Mouse (Mus musculus) lung, embryonic 15.5 days (tissue): ENCODE measurements around the gene Zfp760. TPM values are rescaled to one million over a fixed set of nuclear protein-coding genes. Genes with fewer than 3 reads are reported as not detected.
A peak's percentile ranks its signal among the peaks of the same experiment; 100 is the strongest.
"Not testable (repeated sequence)": the region's sequence is repeated elsewhere in the genome, so short reads cannot be mapped to it uniquely, and the experiment has no call there.

Experiments used
- ATAC-seq: fragments of 200-750 bp; cut with Nextera tagmentation; 2 replicates; pipeline ENCODE4 v1.8.0; 2017; ENCODE audit warnings: moderate number of reproducible peaks, borderline replicate concordance; ENCODE audit not compliant: low FRiP score, low TSS enrichment; ENCODE audit errors: extremely low read depth
- H3K27ac ChIP-seq: fragments of 300-500 bp; sonication (generic); 2 replicates; pipeline ENCODE4 v1.5.1; 2015; ENCODE audit warnings: moderate library complexity, mild to moderate bottlenecking, inconsistent platforms
- H3K27me3 ChIP-seq: fragments of 300-500 bp; sonication (generic); 2 replicates; pipeline ENCODE4 v1.6.1; 2015; ENCODE audit warnings: inconsistent platforms
- H3K36me3 ChIP-seq: fragments of 300-500 bp; sonication (generic); 2 replicates; pipeline ENCODE4 v1.6.1; 2015; ENCODE audit warnings: inconsistent platforms
- H3K4me1 ChIP-seq: fragments of 300-500 bp; sonication (generic); 2 replicates; pipeline ENCODE4 v1.6.1; 2015; ENCODE audit warnings: inconsistent platforms
- H3K4me2 ChIP-seq: fragments of 300-500 bp; sonication (generic); 2 replicates; pipeline ENCODE4 v1.6.1; 2015; ENCODE audit warnings: inconsistent platforms, mild to moderate bottlenecking, moderate library complexity
- H3K4me3 ChIP-seq: fragments of 300-500 bp; sonication (generic); 2 replicates; pipeline ENCODE4 v1.5.1; 2015; ENCODE audit warnings: mild to moderate bottlenecking, inconsistent platforms
- H3K9ac ChIP-seq: fragments of 300-500 bp; sonication (generic); 2 replicates; pipeline ENCODE4 v1.6.1; 2015; ENCODE audit warnings: inconsistent platforms
- H3K9me3 ChIP-seq: fragments of 300-500 bp; sonication (generic); 2 replicates; pipeline ENCODE4 v1.6.1; 2016; ENCODE audit warnings: inconsistent platforms
- WGBS: fragments of 180-500 bp; shearing (Covaris S2); methylation state at CpG from one replicate; pipeline ENCODE4 v1.1.7; 2015; 5-methylcytosine and 5-hydroxymethylcytosine counted together
- polyA plus RNA-seq: library from polyadenylated mRNA; unstranded; fragments of >200 nt; fragmentation: Nextera tagmentation; extraction: Ambion mirVana; gene quantifications from 2 replicates; pipeline ENCODE4 v1.2.1, GENCODE M21; 2015

The Zfp760 gene
- polyA plus RNA-seq: 12.3 and 12.8 TPM in 2 replicates

DNA sequence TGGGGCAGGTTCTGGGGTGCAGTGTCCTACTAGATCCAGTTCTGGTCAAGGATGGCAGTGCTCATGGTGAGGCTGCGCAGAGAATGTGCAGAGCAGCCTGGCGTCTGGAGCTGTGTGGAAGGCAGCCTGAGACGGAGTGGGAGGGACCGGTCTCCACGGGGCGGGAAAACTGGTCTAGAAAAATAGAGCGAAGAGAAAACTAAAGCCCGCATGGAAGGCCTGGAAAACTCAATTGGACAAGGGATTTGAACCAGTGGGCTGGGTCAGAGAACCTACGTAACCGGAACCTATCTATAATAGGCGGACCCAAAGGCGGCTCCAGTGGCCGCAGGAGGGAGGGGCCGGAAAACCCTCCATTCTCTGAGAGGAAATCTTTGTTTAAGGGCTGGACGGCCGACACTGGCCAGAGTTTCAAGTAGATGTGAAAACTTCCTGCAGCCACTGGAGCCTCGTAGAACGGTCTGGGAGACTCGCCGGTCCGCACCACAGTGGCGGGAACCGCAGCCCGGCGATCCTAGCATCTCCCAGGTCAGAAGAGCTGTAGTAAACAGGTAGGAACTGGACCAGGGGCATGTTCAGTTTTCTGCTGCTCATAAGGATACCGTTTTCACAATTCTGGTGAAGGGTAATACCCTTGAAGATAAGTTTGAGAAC is at the start of gene Zfp760:
Gene Zfp760, plus strand, starts transcription at position 399 of the 654 bp plus-strand sequence.
- peak; percentile 99 for ATAC-seq
- H3K27ac ChIP-seq: peak within 1 kb of the TSS; percentile 97
- peak within 1 kb of the TSS; percentile 56 for H3K4me2 ChIP-seq
- 4% methylated on average over 26 of the region's 26 CpGs for WGBS
- H3K36me3 ChIP-seq: peaks cover 11% of the 10 kb centered on the region; the same call in 1 of the 2 replicates
- peak within 1 kb of the TSS; percentile 72 for H3K9ac ChIP-seq
- H3K4me1 ChIP-seq: peaks cover 8% of the 10 kb centered on the region; the same call in 1 of the 2 replicates
- peak within 1 kb of the TSS; percentile 65 for H3K4me3 ChIP-seq
- H3K27me3 ChIP-seq: no peaks in the 10 kb centered on the region
- no peaks in the 10 kb centered on the region for H3K9me3 ChIP-seq

DNA sequence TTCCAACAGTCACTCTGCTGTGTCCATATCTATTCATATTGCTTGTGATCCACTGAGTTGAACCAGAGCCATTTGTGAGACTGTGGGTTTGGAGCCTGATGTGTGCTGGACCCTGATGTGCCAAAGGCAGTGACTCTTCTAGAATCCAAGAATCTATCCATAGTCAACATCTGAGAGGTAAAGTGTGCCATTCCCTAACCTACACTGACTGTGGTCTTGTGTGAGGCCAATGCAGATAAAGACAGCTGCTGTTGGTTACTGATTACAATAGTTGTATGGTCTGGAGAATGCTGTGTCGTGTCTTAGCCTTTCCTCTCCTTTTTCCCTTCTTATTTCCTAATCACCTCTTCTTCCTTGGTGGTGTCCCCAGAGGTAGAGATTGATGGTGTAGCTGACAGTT is 28.7 kb upstream of the Zfp760 start:
- H3K4me3 ChIP-seq, H3K27ac ChIP-seq, H3K9ac ChIP-seq, H3K27me3 ChIP-seq, H3K36me3 ChIP-seq, ATAC-seq, H3K4me1 ChIP-seq, H3K4me2 ChIP-seq, H3K9me3 ChIP-seq: not testable (repeated sequence)
- WGBS: 5% methylated on average over 1 of the region's 1 CpGs

DNA sequence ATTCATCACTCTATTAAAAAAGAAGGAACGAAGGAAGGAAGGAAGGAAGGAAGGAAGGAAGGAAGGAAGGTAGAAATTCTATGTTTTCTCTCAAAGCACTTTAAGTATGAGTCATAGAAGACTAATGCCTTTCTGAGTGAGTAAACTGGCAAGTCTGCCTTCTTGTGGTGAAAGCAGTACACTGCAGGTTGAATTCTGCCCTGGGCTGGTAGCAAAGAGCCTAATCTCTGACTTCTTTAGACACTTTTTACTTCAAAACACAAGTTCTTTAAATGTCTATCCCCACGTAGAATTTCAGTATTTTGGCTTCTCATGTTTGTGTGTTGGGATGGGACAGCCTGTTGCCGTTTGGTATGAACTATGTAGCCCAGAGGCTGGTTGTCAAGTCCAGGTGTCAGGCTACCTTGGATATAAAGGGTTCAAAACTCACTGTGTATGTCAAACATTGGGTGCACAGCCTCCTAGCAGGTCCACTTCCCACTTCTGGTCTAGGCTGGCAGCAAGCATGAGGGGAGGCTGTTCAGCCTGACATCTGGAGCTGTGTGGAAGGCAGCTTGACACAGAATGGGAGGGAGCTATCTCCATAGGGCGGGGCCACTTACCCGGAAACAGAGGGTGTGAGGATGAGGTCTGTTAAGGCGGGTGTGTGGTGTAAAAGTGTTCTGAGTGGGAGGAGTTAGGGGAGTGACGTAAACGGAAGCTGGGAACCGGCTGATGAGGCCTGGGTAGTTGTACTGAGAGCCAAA is 28.1 kb upstream of the Zfp760 start:
- peak overlapping the region; percentile 71 for H3K27ac ChIP-seq
- peak overlapping the region; percentile 62 for H3K4me2 ChIP-seq
- peak; percentile 100 for ATAC-seq
- H3K4me3 ChIP-seq: peak overlapping the region; percentile 50
- H3K9me3 ChIP-seq: no peaks in the 10 kb centered on the region
- H3K4me1 ChIP-seq: no peaks in the 10 kb centered on the region
- no peaks in the 10 kb centered on the region for H3K27me3 ChIP-seq
- WGBS: 2% methylated on average over 9 of the region's 9 CpGs
- H3K36me3 ChIP-seq: no peaks in the 10 kb centered on the region
- peak overlapping the region; percentile 22 for H3K9ac ChIP-seq

DNA sequence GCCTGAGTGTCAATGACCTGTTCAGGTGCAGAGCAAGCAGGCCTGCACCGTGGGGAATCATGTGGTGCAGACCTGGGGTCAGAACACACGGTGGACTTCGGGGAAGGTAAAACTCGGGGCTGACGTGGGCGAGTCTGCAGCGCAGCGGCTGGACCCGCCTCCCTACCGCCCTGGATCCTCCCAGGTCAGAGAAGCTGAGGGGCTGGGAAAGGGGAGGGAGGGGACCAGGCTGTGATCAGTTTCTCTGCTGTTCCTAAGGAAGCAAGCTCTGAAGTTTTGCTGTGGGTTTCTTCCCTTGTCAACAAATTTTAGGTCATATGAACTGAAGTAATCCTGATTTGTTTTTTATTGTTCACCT is 27.5 kb upstream of the Zfp760 start:
- peak overlapping the region; percentile 22; the same call in 1 of the 2 replicates for H3K9ac ChIP-seq
- peak overlapping the region; percentile 50 for H3K4me3 ChIP-seq
- H3K4me2 ChIP-seq: peak overlapping the region; percentile 62
- not testable (repeated sequence) for H3K36me3 ChIP-seq, H3K4me1 ChIP-seq, H3K9me3 ChIP-seq, H3K27me3 ChIP-seq
- 0% methylated on average over 10 of the region's 10 CpGs for WGBS
- peak overlapping the region; percentile 71 for H3K27ac ChIP-seq
- peak; percentile 90 for ATAC-seq

DNA sequence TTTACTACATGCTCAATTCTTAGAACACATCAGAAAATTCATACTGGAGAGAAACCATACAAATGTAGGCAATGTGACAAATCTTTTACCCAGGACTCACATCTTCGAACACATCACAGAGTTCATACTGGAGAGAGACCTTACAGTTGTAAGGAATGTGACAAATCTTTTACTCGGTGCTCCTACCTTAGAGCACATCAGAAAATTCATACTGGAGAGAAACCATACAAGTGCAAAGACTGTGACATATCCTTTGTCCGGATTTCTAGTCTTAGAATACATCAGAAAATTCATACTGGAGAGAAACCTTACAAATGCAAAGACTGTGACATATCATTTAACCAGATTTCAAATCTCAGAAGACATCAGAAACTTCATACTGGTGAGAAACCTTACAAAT is 16.0 kb upstream of the Zfp760 start, which contains the start of gene Gm10226:
Gene Gm10226, plus strand, starts transcription at position 301 of the 400 bp plus-strand sequence.
- Histone ChIP-seq H3K9me3 (no peaks in the 10 kb centered on the region), H3K36me3 (peaks cover 2% of the 10 kb centered on the region; the same call in 1 of the 2 replicates), H3K4me1 (no peaks in the 10 kb centered on the region), H3K4me2 (no peak within 1 kb of the TSS), H3K4me3 (no peak within 1 kb of the TSS), H3K27ac (no peak within 1 kb of the TSS), H3K27me3 (no peaks in the 10 kb centered on the region), H3K9ac (no peak within 1 kb of the TSS)
- WGBS: 84% methylated on average over 3 of the region's 3 CpGs
- ATAC-seq: no peak

DNA sequence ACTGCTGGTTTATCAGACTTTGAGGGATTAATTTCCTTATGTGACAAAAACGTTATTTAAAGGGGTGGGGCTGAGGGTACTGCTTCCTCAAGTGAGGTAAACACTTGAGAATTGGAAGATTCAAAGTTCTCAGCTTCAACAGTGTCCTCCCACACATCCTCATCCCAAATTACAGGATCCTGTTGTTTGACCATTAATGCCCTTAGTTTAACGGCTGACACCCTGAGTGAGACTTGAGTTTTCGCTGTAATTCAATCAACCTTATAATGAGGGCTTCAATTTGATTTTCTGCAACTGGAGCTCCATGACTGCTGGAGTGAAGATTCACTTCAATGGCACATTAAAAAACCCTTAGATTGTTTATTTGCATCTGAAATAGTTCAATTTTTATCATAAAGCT is 14.2 kb upstream of the Zfp760 start:
- Histone ChIP-seq H3K4me2 (no peak overlapping the region), H3K27me3 (no peaks in the 10 kb centered on the region), H3K4me3 (no peak overlapping the region), H3K9me3 (no peaks in the 10 kb centered on the region), H3K4me1 (no peaks in the 10 kb centered on the region), H3K27ac (no peak overlapping the region), H3K36me3 (peaks cover 2% of the 10 kb centered on the region; the same call in 1 of the 2 replicates), H3K9ac (no peak overlapping the region)
- WGBS: 75% methylated on average over 3 of the region's 3 CpGs
- no peak for ATAC-seq

DNA sequence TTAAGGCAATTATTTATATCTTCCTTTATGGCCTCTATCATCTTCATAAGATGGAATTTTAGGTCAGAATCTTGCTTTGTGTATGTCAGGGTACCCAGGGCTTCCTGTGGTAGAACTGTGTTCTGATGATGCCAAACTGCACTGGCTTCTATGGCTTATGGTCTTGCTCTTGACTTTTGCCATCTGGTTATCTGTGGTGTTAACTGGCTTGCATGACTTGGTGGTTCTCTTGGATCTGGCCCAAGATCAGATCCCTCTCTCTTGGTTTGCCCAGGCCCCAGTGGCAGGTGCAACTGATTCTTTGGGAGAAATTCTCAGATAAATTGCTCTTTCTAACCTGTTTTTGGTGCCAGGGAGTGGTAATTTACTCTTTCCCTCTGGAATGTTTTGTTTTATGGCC is 11.5 kb upstream of the Zfp760 start:
- no peaks in the 10 kb centered on the region for H3K4me1 ChIP-seq
- no peaks in the 10 kb centered on the region for H3K9me3 ChIP-seq
- ATAC-seq: no peak
- no peak overlapping the region for H3K27ac ChIP-seq
- H3K9ac ChIP-seq: no peak overlapping the region
- H3K27me3 ChIP-seq: no peaks in the 10 kb centered on the region
- H3K4me3 ChIP-seq: no peak overlapping the region
- no peak overlapping the region for H3K4me2 ChIP-seq
- H3K36me3 ChIP-seq: no peaks in the 10 kb centered on the region

DNA sequence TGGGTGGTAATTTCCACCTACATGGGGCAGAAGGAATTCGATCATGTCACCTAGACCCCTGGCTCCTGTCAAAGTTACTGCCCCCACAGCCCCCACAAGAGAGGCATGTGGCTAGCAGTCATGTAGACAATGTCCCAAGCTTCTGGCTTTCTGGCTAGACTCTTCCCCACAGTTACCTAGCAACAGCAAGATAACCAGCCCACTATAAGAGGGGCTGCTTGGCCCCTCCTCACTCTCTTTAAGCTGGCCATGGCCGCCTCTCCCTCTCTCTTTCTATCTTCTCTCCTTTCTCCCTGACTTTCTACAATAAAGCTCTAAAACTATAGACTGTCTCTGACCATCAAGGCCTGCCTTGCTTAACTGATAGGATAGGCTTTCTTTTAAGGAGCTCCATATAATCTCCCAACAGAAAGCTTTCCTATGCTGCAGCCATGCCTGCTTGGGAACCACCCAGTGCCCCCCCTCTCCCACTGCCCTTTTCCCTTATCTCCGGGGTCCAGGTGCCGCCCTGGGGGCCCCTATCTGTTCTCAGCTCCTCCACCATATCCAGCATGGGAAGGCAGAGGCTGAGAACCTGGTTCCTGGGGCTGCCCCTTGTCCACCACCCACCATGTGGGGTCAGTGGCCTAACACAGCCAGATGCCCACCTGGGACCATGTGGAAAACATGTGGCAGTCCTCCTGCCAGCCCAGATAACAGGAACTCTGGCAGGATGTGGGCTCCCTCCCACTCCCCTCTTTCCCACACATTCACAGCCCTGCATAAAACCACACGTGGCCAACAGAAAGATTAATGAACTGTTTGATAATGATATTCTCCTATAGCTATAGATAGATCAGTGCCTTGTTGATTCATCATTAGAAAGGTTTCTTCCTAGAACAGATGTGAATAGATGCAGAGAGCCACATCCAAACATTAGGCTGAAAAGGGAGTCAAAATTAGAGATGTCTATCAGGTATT is 5.0 kb upstream of the Zfp760 start:
- H3K36me3 ChIP-seq: no peaks in the 10 kb centered on the region
- H3K4me1 ChIP-seq: no peaks in the 10 kb centered on the region
- H3K9me3 ChIP-seq: no peaks in the 10 kb centered on the region
- H3K4me2 ChIP-seq: no peak overlapping the region
- 36% methylated on average over 5 of the region's 5 CpGs for WGBS
- no peaks in the 10 kb centered on the region for H3K27me3 ChIP-seq
- no peak overlapping the region for H3K9ac ChIP-seq
- no peak overlapping the region for H3K27ac ChIP-seq
- ATAC-seq: no peak
- no peak overlapping the region for H3K4me3 ChIP-seq

DNA sequence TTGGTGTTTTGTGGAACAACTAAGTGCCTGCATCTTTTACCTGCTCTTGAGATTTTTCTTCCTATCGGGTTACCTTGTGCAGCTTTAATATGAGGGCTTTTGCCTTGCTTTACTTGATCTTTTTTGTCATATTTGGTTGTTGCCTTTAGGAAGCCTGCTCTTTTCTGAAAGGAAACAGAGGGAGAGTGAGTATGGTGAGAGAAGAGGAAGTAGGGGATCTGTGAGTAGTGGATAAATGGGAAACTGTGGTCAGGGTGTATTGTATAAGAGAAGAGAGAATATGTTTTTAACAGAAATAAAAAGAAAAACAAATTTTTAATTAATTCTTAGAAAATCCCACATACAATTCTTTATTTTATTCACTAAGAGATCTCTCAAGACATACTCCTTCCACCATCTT is 4.1 kb upstream of the Zfp760 start:
- no peak for ATAC-seq
- Histone ChIP-seq H3K27ac (no peak overlapping the region), H3K4me3 (no peak overlapping the region), H3K27me3 (no peaks in the 10 kb centered on the region), H3K9ac (no peak overlapping the region), H3K36me3 (no peaks in the 10 kb centered on the region), H3K9me3 (no peaks in the 10 kb centered on the region), H3K4me2 (no peak overlapping the region), H3K4me1 (0 out of 2 replicates have a peak, but pooled peaks cover 2% of the 10 kb centered on the region)
- 84% methylated on average over 1 of the region's 1 CpGs for WGBS

DNA sequence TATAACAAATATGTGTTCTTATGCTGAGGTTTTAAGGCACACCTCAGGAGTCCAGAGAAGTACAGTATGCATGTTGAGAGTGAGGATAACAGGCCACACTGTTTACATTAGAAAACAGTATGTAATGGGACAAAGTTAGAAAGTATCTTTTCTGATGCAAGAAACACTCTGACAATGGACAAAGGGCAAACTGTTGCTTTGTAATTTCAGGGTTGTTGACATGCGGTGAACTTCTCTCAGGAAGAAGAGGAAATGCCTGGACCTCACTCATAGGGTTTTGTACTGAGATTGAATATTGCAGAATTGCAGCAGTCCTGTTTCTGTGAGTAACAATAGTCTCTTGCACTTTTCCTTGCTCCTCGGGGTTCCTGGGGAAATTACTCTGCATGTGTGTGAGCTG is 860 bp downstream of the Zfp760 start:
- Histone ChIP-seq H3K9me3 (no peaks in the 10 kb centered on the region), H3K4me1 (peaks cover 8% of the 10 kb centered on the region; the same call in 1 of the 2 replicates), H3K9ac (peak overlapping the region; percentile 72), H3K4me3 (peak overlapping the region; percentile 65), H3K27ac (peak overlapping the region; percentile 97; the same call in 1 of the 2 replicates), H3K4me2 (peak overlapping the region; percentile 56), H3K36me3 (peaks cover 14% of the 10 kb centered on the region; the same call in 1 of the 2 replicates), H3K27me3 (no peaks in the 10 kb centered on the region)
- no peak for ATAC-seq
- WGBS: 30% methylated on average over 2 of the region's 2 CpGs

DNA sequence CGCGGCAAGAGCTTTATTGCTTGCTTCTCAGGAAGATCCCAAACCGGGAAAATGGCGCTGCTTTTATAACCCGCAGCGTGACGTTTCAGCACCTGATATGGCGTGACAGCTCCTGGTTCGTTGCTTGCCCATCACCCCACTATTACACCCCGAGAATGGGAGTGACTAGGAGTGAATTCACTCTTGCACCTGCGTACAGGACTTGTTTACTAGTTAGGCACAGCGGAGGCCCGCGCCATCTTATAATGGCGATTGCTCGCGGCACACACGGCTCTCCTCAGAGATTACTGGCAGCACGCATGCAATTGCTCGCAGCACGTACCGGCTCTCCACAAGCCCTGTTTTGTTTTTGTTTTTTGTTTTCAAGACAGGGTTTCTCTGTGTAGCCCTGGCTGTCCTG is 23.0 kb downstream of the Zfp760 start, which contains the start of gene Zfp229:
Gene Zfp229, plus strand, starts transcription at position 301 of the 400 bp plus-strand sequence.
- not testable (repeated sequence) for H3K4me1 ChIP-seq, ATAC-seq
- 97% methylated on average over 11 of the region's 22 CpGs for WGBS

More for the DNA sequence above, 23.0 kb downstream of the Zfp760 start, which contains the start of gene Zfp229:
- H3K4me3 ChIP-seq, H3K4me2 ChIP-seq, H3K9me3 ChIP-seq, H3K27ac ChIP-seq, H3K36me3 ChIP-seq, H3K9ac ChIP-seq, H3K27me3 ChIP-seq: not testable (repeated sequence)
